Mouse (Mus musculus) MEL (cell line): ENCODE data around the gene Fgd3.

Experiments
- CHD2 ChIP-seq: IDR thresholded peaks from 2 replicates; pipeline ENCODE4 v1.6.1; 2011; ENCODE audit warnings: low read length, improper control_type of control experiment
- CTCF ChIP-seq, 3 experiments: IDR thresholded peaks in 2 of 3; conservative IDR thresholded peaks in 1 of 3; 2 replicates each; pipeline ENCODE4 v1.5.1; 2011 to 2012; ENCODE audit warnings: low read length in 3 of 3, low read depth in 2 of 3, mild to moderate bottlenecking in 2 of 3, improper control_type of control experiment in 1 of 3, inconsistent platforms in 1 of 3, mixed read lengths in 1 of 3, moderate library complexity in 1 of 3; ENCODE audit not compliant: control insufficient read depth in 1 of 3, insufficient read depth in 1 of 3, poor library complexity in 1 of 3, severe bottlenecking in 1 of 3
- EP300 ChIP-seq, 2 experiments: IDR thresholded peaks; 2 replicates each; pipeline ENCODE4 v1.6.1; 2011; ENCODE audit warnings: improper control_type of control experiment in 2 of 2, low read length in 2 of 2, low read depth in 1 of 2, mild to moderate bottlenecking in 1 of 2
- GATA1 ChIP-seq: IDR thresholded peaks from 2 replicates; pipeline ENCODE4 v1.6.1; 2011; ENCODE audit warnings: low read depth, low read length, improper control_type of control experiment
- HCFC1 ChIP-seq: IDR thresholded peaks from 2 replicates; pipeline ENCODE4 v1.6.1; 2012; ENCODE audit warnings: low read depth, mild to moderate bottlenecking, inconsistent platforms, low read length, improper control_type of control experiment, moderate library complexity
- JUND ChIP-seq: IDR thresholded peaks from 2 replicates; pipeline ENCODE4 v1.6.1; 2011; ENCODE audit warnings: low read depth, mild to moderate bottlenecking, improper control_type of control experiment, low read length
- NRF1 ChIP-seq: IDR thresholded peaks from 2 replicates; pipeline ENCODE4 v1.6.1; 2014; ENCODE audit warnings: low read depth, mild to moderate bottlenecking, inconsistent platforms, low read length, improper control_type of control experiment, moderate library complexity; ENCODE audit not compliant: poor library complexity, insufficient read depth, severe bottlenecking
- RAD21 ChIP-seq: IDR thresholded peaks from 2 replicates; pipeline ENCODE4 v1.6.1; 2011; ENCODE audit warnings: mild to moderate bottlenecking, low read depth, low read length, improper control_type of control experiment
- SMC3 ChIP-seq: IDR thresholded peaks from 2 replicates; pipeline ENCODE4 v1.6.1; 2011; ENCODE audit warnings: low read depth, low read length, improper control_type of control experiment
- TCF12 ChIP-seq: IDR thresholded peaks from 2 replicates; pipeline ENCODE4 v1.6.1; 2014; ENCODE audit warnings: low read depth, mild to moderate bottlenecking, inconsistent platforms, low read length, improper control_type of control experiment, moderate library complexity
- ZC3H11A ChIP-seq: IDR thresholded peaks from 2 replicates; pipeline ENCODE4 v1.6.1; 2012; ENCODE audit warnings: low read depth, mild to moderate bottlenecking, inconsistent platforms, low read length, improper control_type of control experiment

DNA sequence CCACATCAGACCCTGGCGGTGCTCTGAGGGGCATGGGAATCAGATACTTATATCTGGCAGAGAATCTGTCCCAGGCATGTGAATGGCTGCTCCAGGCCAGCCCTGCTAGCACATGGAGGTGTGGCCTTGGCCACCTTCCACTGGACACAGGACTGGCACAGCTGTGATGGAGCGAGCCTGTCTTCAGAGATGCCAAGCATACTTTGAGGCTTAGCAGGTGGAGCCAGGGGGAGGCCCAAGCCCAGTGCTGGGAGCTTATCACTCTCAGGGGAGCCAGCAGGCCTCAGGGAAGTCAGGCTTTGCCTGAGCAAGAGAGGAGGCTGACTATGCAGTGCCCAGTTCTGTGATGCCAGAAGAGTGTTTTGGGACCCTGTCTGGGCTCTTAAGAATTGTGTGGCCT is 25.4 kb upstream of the Fgd3 start:
- TF ChIP-seq JUND (no peak), CTCF (IDR thresholded peaks at IDR 0.05 in 2 of 3, conservative IDR thresholded peaks at IDR 0.05 in 1 of 3; ENCODE audit: control insufficient read depth in 1 of 3, insufficient read depth in 1 of 3, low read depth in 2 of 3, low read length in 3 of 3, poor library complexity in 1 of 3, severe bottlenecking in 1 of 3) (no peak), ZC3H11A (no peak), HCFC1 (no peak), GATA1 (no peak), TCF12 (no peak), SMC3 (no peak), RAD21 (no peak), CHD2 (no peak), NRF1 (no peak), EP300 (IDR thresholded peaks at IDR 0.05; ENCODE audit: low read depth in 1 of 2, low read length in 2 of 2) (no peak)
